8 mouse cellular contexts compared by ENCODE assay signal in the genomic region with DNA sequence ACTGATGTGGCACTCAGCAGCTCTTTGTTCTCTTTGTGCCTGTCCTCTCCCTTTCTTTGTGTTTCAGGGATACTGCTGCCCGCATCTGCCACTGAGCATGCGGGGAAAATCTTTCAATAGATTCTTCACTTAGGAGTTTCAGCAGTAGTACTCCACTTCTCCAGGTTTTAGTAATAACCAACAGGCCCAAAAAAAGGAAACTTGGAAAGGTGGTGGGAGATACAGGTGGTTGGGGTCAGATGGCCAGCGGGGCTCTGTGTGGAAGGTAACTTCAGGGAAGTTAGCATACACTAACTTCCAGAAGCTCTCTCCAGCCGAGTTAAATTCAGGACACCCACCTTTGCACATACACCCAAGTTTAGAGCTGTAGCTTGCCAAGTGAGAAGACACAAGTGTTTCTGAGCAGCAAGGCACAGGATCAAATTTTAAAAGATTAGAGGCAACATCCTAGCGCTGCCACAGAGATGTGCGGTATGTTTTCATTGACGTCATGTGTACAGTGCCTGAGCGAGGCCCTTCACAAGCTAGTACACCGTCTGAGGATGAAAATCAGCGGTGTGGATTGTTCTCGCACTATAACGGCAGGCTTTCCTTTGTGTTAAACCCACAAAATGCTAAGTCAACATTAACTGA. TPM values are rescaled to one million over a fixed set of nuclear protein-coding genes. Genes with fewer than 3 reads are reported as not detected.
DNase-seq lines count a peak whose midpoint lies in the region; ATAC-seq lines count a peak whose summit lies in the region.

No protein-coding gene starts in this region.

- peak; percentile 61 for DNase-seq in A20 (ENCODE audit: low read depth, low spot score)
- peak; percentile 31 for DNase-seq in Muller cell, postnatal 12 days (ENCODE audit: inconsistent ontology term)
- DNase-seq in midbrain, embryonic 10.5 days (ENCODE audit: low spot score), result peak; percentile 56
- peak; percentile 16 to 20 for DNase-seq in thymus, postnatal 36 days
- DNase-seq in liver, embryonic 11.5 days (ENCODE audit: low spot score), result no peak

- H3K4me3 ChIP-seq in forebrain, embryonic 12.5 days (replicated peaks), result no peak overlapping the region
- peak overlapping the region; percentile 18; the same call in 1 of the 2 replicates for H3K4me3 ChIP-seq in midbrain, embryonic 10.5 days
- no peak overlapping the region for H3K4me3 ChIP-seq in liver, embryonic 11.5 days (ENCODE audit: low read depth, low read length)
- H3K4me3 ChIP-seq in heart, embryonic 12.5 days, result no peak overlapping the region
- no peak overlapping the region for H3K4me3 ChIP-seq in intestine, embryonic 16.5 days (ENCODE audit: low read length)

- WGBS in forebrain, embryonic 12.5 days, result 18% methylated on average over 12 of the region's 12 CpGs
- WGBS in midbrain, embryonic 10.5 days, result 40% methylated on average over 12 of the region's 12 CpGs
- WGBS in liver, embryonic 11.5 days, result 54% methylated on average over 12 of the region's 12 CpGs
- WGBS in heart, embryonic 12.5 days, result 49% methylated on average over 12 of the region's 12 CpGs
- WGBS in intestine, embryonic 16.5 days, result 43% methylated on average over 12 of the region's 12 CpGs

- peaks cover 44% of the 10 kb centered on the region for H3K4me1 ChIP-seq in forebrain, embryonic 12.5 days
- peaks cover 58% of the 10 kb centered on the region for H3K4me1 ChIP-seq in midbrain, embryonic 10.5 days
- no peaks in the 10 kb centered on the region for H3K4me1 ChIP-seq in liver, embryonic 11.5 days (replicated peaks; ENCODE audit: control insufficient read depth, insufficient read depth, low read length)
- peaks cover 5% of the 10 kb centered on the region; the same call in 1 of the 2 replicates for H3K4me1 ChIP-seq in heart, embryonic 12.5 days (replicated peaks)
- peaks cover 3% of the 10 kb centered on the region; the same call in 1 of the 2 replicates for H3K4me1 ChIP-seq in intestine, embryonic 16.5 days (ENCODE audit: control insufficient read depth, insufficient read depth, low read length)

- H3K27me3 ChIP-seq in forebrain, embryonic 12.5 days, result no peaks in the 10 kb centered on the region
- H3K27me3 ChIP-seq in midbrain, embryonic 10.5 days (ENCODE audit: low read depth, poor library complexity, severe bottlenecking), result no peaks in the 10 kb centered on the region
- H3K27me3 ChIP-seq in liver, embryonic 11.5 days (replicated peaks; ENCODE audit: control insufficient read depth, insufficient read depth, low read length), result peaks cover 9% of the 10 kb centered on the region
- peaks cover 28% of the 10 kb centered on the region for H3K27me3 ChIP-seq in heart, embryonic 12.5 days (replicated peaks)
- peaks cover 11% of the 10 kb centered on the region; the same call in 1 of the 2 replicates for H3K27me3 ChIP-seq in intestine, embryonic 16.5 days (replicated peaks; ENCODE audit: control insufficient read depth, insufficient read depth, low read length)

- no peaks in the 10 kb centered on the region for H3K9me3 ChIP-seq in forebrain, embryonic 12.5 days
- no peaks in the 10 kb centered on the region for H3K9me3 ChIP-seq in midbrain, embryonic 10.5 days (replicated peaks)
- no peaks in the 10 kb centered on the region for H3K9me3 ChIP-seq in liver, embryonic 11.5 days (ENCODE audit: control insufficient read depth, low read length)
- no peaks in the 10 kb centered on the region for H3K9me3 ChIP-seq in heart, embryonic 12.5 days (replicated peaks)
- no peaks in the 10 kb centered on the region for H3K9me3 ChIP-seq in intestine, embryonic 16.5 days (ENCODE audit: control insufficient read depth, low read length)

- H3K4me2 ChIP-seq in forebrain, embryonic 12.5 days, result peak overlapping the region; percentile 57
- H3K4me2 ChIP-seq in liver, embryonic 11.5 days, result no peak overlapping the region
- no peak overlapping the region for H3K4me2 ChIP-seq in heart, embryonic 12.5 days
- H3K4me2 ChIP-seq in intestine, embryonic 16.5 days (ENCODE audit: low read depth, low read length), result no peak overlapping the region

- peak; percentile 16; the same call in 1 of the 2 replicates for ATAC-seq in forebrain, embryonic 12.5 days (ENCODE audit: low FRiP score)
- no peak for ATAC-seq in liver, embryonic 11.5 days (replicated peaks; ENCODE audit: low FRiP score)
- ATAC-seq in heart, embryonic 12.5 days (ENCODE audit: insufficient number of reproducible peaks, low FRiP score), result no peak
- no peak for ATAC-seq in intestine, embryonic 16.5 days

- H3K9ac ChIP-seq in forebrain, embryonic 12.5 days, result no peak overlapping the region
- no peak overlapping the region for H3K9ac ChIP-seq in liver, embryonic 11.5 days (ENCODE audit: low read depth, low read length)
- no peak overlapping the region for H3K9ac ChIP-seq in heart, embryonic 12.5 days
- no peak overlapping the region for H3K9ac ChIP-seq in intestine, embryonic 16.5 days (ENCODE audit: low read depth, low read length)

- H3K27ac ChIP-seq in forebrain, embryonic 12.5 days, result peak overlapping the region; percentile 74
- peak overlapping the region; percentile 76 for H3K27ac ChIP-seq in midbrain, embryonic 10.5 days (replicated peaks)
- no peak overlapping the region for H3K27ac ChIP-seq in liver, embryonic 11.5 days (ENCODE audit: low read depth, low read length)
- no peak overlapping the region for H3K27ac ChIP-seq in heart, embryonic 12.5 days (ENCODE audit: poor library complexity, severe bottlenecking)
- no peak overlapping the region for H3K27ac ChIP-seq in intestine, embryonic 16.5 days (ENCODE audit: low read length)

- no peaks in the 10 kb centered on the region for H3K36me3 ChIP-seq in forebrain, embryonic 12.5 days (replicated peaks)
- H3K36me3 ChIP-seq in midbrain, embryonic 10.5 days, result no peaks in the 10 kb centered on the region
- H3K36me3 ChIP-seq in liver, embryonic 11.5 days (ENCODE audit: control insufficient read depth, insufficient read depth, low read length), result no peaks in the 10 kb centered on the region
- H3K36me3 ChIP-seq in heart, embryonic 12.5 days, result no peaks in the 10 kb centered on the region
- H3K36me3 ChIP-seq in intestine, embryonic 16.5 days (ENCODE audit: control insufficient read depth, insufficient read depth, low read length), result no peaks in the 10 kb centered on the region

RNA-seq across cellular contexts. Expression of a gene that starts 1.3 kb away (rescaled TPM):
- polyA plus RNA-seq in forebrain, embryonic 12.5 days (2016; fragmentation: Nextera tagmentation; extraction: Ambion mirVana), result 27.8 and 29.5 TPM in 2 replicates
- 4.6 and 8.3 TPM in 2 replicates for polyA plus RNA-seq in midbrain, embryonic 10.5 days (2016; fragmentation: Nextera tagmentation; extraction: Ambion mirVana)
- 0.49 and 0.64 TPM in 2 replicates for polyA plus RNA-seq in liver, embryonic 11.5 days (2014; fragmentation: Nextera tagmentation; extraction: Ambion mirVana)
- polyA plus RNA-seq in heart, embryonic 12.5 days (2016; fragmentation: Nextera tagmentation; extraction: Ambion mirVana), result 0.73 and 0.87 TPM in 2 replicates
- 0.57 and 0.71 TPM in 2 replicates for polyA plus RNA-seq in intestine, embryonic 16.5 days (2015; fragmentation: Nextera tagmentation; extraction: Ambion mirVana)

Comparison
In these comparisons a context has a peak if more than half of its experiments do, and no peak if none do; other contexts are left out.
1. H3K27ac ChIP-seq: peak in forebrain, embryonic 12.5 days (single experiment) and midbrain, embryonic 10.5 days (single experiment); none in liver, embryonic 11.5 days (single experiment), heart, embryonic 12.5 days (single experiment) and intestine, embryonic 16.5 days (single experiment).